Mouse (Mus musculus) subcutaneous adipose tissue, adult 2 months (tissue): ENCODE results near the gene Slc44a3. TPM values are rescaled to one million over a fixed set of nuclear protein-coding genes. Genes with fewer than 3 reads are reported as not detected.

ENCODE experiments used
- polyA plus RNA-seq: library from polyadenylated mRNA; depleted of rRNA; stranded (reverse); fragments of >200 nt; gene quantifications from 2 replicates; pipeline ENCODE4 v1.2.3, GENCODE M21; 2012; ENCODE audit warnings: low replicate concordance; rRNA removed

Gene Slc44a3
- 16.4 and 17.0 TPM in 2 replicates for polyA plus RNA-seq

DNA sequence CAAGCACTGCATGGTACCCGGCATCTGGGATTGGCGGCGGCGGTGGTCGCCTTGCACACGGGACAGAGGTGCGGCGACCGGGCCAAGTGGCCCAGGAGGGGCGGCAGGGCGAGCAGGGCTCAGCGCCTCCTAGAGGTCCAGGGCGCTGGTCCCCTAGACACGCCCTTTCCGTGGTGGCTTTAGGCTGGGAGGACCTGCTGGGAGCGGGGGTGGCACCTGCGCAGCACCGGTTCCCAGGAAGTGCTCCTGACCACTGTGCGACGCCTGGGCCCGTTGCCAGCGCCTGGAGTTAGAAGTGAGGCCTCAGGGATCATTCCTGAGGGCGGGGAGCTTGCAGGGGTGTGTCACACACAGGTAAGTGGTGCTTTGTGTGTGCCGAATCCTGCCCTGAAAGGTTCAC lies at the start of gene Slc44a3:
TSS of gene Slc44a3 (minus strand) at position 229 of the 400 bp plus-strand sequence.

DNA sequence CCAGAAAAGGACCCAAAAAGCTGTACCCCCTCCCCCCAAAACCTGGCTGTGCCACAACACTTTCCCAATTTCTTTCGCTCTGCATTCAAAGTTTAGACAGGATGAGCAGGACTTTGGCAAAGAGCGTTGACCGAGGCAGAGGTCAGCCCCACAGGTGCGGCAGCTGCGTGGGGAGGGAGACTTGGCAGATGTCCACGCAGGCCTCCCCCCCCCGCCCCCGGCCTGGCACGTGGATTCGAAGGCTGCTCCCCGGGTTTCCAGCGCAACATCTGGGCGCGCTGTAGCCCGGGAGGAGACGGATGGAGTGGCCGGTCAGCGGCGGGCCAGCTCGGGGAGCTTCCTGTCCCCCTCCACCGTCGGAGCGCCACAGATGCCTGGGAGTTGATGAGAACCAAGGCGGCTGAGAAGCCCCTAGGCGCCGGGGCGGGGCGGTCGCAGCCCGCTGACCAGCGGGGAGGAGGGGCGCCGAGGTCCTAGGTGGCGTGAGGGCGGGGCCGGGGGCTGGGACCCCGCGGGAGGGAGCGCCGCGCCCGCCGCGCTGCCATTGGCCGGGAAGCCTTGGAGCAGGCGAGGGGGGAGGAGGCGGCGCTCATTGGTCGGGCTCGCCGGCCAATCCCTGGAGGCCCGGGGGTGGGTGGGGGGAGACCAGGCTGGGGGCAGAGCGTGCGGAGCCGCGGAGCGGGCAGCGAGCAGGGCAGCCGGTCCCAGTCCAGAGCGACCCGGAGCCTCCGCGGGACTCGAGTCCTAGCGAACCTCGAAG lies 106.2 kb downstream of the Slc44a3 start, which contains the start of gene Cnn3:
TSS of gene Cnn3 (plus strand) at position 637 of the 760 bp plus-strand sequence.

Other genes with a start within 250 kb of the Slc44a3 start
- gene Tmem56, start 249.3 kb downstream of the Slc44a3 start, polyA plus RNA-seq: 0.16 and 1.5 TPM in 2 replicates
- 30.5 and 32.6 TPM in 2 replicates for gene Alg14, start 240.6 kb downstream of the Slc44a3 start, polyA plus RNA-seq
- gene Cnn3, start 105.9 kb downstream of the Slc44a3 start, polyA plus RNA-seq: 105 and 323 TPM in 2 replicates
- not detected in 2 replicates for gene 4930432M17Rik, start 138.4 kb upstream of the Slc44a3 start, polyA plus RNA-seq
- 34.0 and 95.7 TPM in 2 replicates for gene F3, start 191.1 kb upstream of the Slc44a3 start, polyA plus RNA-seq